Mouse (Mus musculus): Measurements from ENCODE around the gene Sec61g. TPM values are rescaled to one million over a fixed set of nuclear protein-coding genes. Genes with fewer than 3 reads are reported as not detected.
"Not testable (repeated sequence)": the region's sequence is repeated elsewhere in the genome, so short reads cannot be mapped to it uniquely, and the experiment has no call there.

The Sec61g gene
- polyA plus RNA-seq, 1 experiment from 2014 or later = 42.2 TPM

DNA sequence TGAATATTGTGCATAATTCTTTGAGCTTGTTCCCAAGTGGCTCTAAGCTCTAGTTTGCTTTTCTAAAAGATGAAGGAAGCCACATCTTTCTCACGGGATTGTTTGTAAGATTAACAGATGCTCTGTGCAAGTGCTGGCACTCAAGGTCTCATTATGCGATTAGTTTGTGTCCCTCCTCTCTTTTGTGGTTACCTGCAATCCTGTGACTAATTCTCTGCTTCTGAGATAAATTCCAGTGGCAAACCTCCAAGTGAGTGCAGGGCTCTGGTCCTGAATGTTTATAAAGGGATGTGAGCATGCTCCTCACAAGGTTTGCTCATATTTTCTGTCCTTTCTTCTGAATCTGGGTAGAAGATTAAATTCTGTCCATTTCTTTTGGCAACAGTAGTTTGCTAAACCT, 18.2 kb upstream of the Sec61g start:
- no peaks in the 10 kb centered on the region for H3K9me3 ChIP-seq (ENCODE audit: control insufficient read depth, low read length)
- DNase-seq (ENCODE audit: low spot score) = no peak
- H3K27me3 ChIP-seq (ENCODE audit: control insufficient read depth, insufficient read depth, low read length) = no peaks in the 10 kb centered on the region
- no peak overlapping the region for H3K27ac ChIP-seq (ENCODE audit: low read depth, low read length)
- ATAC-seq (ENCODE audit: insufficient read depth, low FRiP score, low TSS enrichment) = no peak
- H3K4me2 ChIP-seq (ENCODE audit: low read depth) = no peak overlapping the region
- no peak overlapping the region for H3K9ac ChIP-seq (ENCODE audit: low read length)
- H3K4me1 ChIP-seq (ENCODE audit: control insufficient read depth, insufficient read depth, low read length) = no peaks in the 10 kb centered on the region
- H3K4me3 ChIP-seq (ENCODE audit: low read depth, low read length) = no peak overlapping the region
- WGBS = 73% methylated on average over 2 of the region's 2 CpGs
- H3K36me3 ChIP-seq (ENCODE audit: control insufficient read depth, insufficient read depth, low read length) = no peaks in the 10 kb centered on the region

DNA sequence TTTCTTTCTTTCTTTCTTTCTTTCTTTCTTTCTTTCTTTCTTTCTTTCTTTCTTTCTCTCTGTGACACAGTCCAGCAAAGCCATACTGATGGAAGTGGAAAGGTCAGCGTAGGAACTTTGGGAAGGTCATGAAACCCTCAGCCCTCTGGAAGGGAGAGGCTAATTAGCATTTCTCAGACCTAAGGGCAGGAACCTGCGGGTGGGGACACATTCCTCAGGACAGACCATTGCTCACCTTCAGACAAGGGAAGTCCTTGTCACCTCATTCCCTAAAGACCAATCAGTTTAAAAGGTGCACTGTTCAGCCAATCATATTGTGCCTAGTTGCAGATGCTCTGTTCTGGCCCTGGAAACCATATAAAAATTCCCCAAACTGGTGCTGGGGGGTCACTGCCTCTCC, 17.4 kb upstream of the Sec61g start:
- WGBS = 49% methylated on average over 2 of the region's 2 CpGs
- Histone ChIP-seq H3K9me3 (ENCODE audit: control insufficient read depth, low read length) (no peaks in the 10 kb centered on the region), H3K4me3 (ENCODE audit: low read depth, low read length) (no peak overlapping the region), H3K9ac (ENCODE audit: low read length) (no peak overlapping the region), H3K36me3 (ENCODE audit: control insufficient read depth, insufficient read depth, low read length) (no peaks in the 10 kb centered on the region), H3K27ac (ENCODE audit: low read depth, low read length) (no peak overlapping the region), H3K4me1 (ENCODE audit: control insufficient read depth, insufficient read depth, low read length) (no peaks in the 10 kb centered on the region), H3K4me2 (ENCODE audit: low read depth) (no peak overlapping the region), H3K27me3 (ENCODE audit: control insufficient read depth, insufficient read depth, low read length) (no peaks in the 10 kb centered on the region)
- ATAC-seq (ENCODE audit: insufficient read depth, low FRiP score, low TSS enrichment) (no peak), DNase-seq (ENCODE audit: low spot score) (no peak)

DNA sequence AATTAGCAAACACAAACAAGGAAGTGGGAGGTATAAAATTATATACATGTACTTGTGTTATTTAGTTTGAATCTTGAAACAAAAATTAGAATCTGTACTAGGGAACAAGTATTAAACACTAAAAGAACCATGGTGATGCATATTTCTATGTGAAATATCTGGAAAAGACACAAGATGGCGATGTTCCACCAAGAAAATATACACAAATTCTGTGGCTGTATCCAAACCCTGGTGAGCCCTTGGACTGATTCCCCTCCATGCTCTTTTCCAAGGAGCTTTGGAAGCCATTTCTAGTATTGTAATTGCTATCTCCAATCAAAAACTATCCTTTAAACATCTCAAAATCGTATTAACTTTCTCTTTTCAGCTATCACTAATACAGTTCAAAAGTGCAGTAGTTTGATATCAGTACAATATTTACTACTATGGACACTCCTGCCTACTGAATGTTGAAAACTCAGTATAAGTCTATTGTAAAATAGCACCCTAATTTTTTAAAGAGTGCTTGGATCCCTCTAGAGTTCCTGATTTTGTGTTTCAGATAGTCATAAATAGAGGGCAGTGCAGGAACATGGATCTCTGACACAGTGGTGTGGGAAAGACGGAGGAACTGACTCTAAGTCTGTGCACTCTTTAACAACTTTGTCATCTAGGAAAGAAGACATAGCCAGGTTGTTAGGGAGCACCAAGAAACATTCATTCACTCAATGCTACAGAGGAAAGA, 16.8 kb upstream of the Sec61g start:
- DNase-seq (ENCODE audit: low spot score) = peak; percentile 48
- WGBS = 48% methylated on average over 3 of the region's 3 CpGs

DNA sequence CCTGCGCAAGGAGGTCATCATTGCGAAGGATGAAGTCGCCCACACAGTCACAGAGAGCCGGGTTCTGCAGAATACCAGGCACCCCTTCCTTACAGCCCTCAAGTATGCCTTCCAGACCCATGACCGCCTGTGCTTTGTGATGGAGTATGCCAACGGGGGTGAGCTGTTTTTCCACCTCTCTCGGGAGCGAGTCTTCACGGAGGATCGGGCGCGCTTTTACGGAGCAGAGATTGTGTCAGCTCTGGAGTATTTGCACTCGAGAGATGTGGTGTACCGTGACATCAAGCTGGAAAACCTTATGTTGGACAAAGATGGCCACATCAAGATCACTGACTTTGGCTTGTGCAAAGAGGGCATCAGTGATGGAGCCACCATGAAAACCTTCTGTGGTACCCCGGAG, 6.8 kb upstream of the Sec61g start:
- H3K36me3 ChIP-seq (ENCODE audit: control insufficient read depth, insufficient read depth, low read length); DNase-seq (ENCODE audit: low spot score); H3K9ac ChIP-seq (ENCODE audit: low read length); H3K27ac ChIP-seq (ENCODE audit: low read depth, low read length); H3K9me3 ChIP-seq (ENCODE audit: control insufficient read depth, low read length); H3K4me2 ChIP-seq (ENCODE audit: low read depth); ATAC-seq (ENCODE audit: insufficient read depth, low FRiP score, low TSS enrichment); H3K4me1 ChIP-seq (ENCODE audit: control insufficient read depth, insufficient read depth, low read length); H3K27me3 ChIP-seq (ENCODE audit: control insufficient read depth, insufficient read depth, low read length); H3K4me3 ChIP-seq (ENCODE audit: low read depth, low read length): not testable (repeated sequence)
- WGBS = 95% methylated on average over 16 of the region's 16 CpGs

More for the DNA sequence above, 16.8 kb upstream of the Sec61g start:
- Histone ChIP-seq H3K9ac (ENCODE audit: low read length) (no peak overlapping the region), H3K4me3 (ENCODE audit: low read depth, low read length) (no peak overlapping the region), H3K4me1 (ENCODE audit: control insufficient read depth, insufficient read depth, low read length) (no peaks in the 10 kb centered on the region), H3K9me3 (ENCODE audit: control insufficient read depth, low read length) (no peaks in the 10 kb centered on the region), H3K27me3 (ENCODE audit: control insufficient read depth, insufficient read depth, low read length) (no peaks in the 10 kb centered on the region), H3K27ac (ENCODE audit: low read depth, low read length) (no peak overlapping the region), H3K36me3 (ENCODE audit: control insufficient read depth, insufficient read depth, low read length) (no peaks in the 10 kb centered on the region), H3K4me2 (ENCODE audit: low read depth) (no peak overlapping the region)
- ATAC-seq (ENCODE audit: insufficient read depth, low FRiP score, low TSS enrichment) = peak; percentile 71

DNA sequence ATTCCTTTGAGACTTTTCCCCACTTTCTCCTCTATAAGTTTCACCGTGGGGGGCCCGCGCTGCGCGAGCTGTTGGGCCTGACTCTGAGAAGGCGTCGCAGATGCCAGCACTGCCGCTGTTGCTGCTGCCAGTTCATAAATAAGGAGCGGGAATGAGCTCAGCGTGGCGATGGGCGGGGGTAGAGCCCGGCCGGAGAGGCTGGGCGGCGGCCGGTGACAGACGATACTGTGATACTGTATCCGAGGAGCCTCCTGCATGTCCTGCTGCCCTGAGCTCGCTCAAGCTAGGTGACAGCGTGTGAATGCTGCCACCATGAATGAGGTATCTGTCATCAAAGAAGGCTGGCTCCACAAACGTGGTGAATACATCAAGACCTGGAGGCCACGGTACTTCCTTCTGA, 5.9 kb upstream of the Sec61g start:
- WGBS = 59% methylated on average over 23 of the region's 23 CpGs

DNA sequence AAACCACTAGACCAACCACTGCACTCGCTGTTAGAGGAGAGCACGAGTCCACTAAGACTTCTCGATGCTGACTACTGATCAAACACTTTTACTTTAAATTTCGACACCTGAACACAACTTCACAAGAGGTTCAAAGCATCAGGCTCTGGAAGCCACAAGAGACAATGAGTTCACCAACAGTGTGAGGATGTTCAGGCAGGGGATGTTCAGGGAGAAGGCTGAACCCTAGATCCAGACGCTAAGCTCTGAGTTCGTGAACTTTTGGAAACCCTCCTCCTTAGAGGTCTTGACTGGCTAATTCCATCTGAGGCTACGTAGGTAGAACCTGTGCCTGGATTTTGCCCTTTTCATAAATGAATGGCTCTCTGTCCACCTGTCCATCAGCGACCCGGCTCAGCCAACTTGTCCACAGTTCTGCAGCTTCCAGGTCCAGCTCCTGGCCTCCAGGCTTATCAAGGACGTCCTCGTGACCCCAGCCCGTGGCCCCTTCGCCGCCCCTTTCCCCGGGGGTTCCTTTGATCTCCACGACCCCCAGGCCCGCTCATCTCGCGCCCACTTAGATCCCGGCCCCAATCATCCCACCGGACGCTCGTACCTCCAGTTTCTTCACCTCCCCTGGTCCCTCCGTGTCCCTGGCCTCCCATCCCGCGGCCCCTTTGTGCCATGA, 766 bp downstream of the Sec61g start:
- peak overlapping the region; percentile 97 for H3K4me3 ChIP-seq (ENCODE audit: low read depth, low read length)
- H3K9me3 ChIP-seq (ENCODE audit: control insufficient read depth, low read length) = no peaks in the 10 kb centered on the region
- peaks cover 5% of the 10 kb centered on the region; the same call in 1 of the 2 replicates for H3K4me1 ChIP-seq (ENCODE audit: control insufficient read depth, insufficient read depth, low read length)
- H3K27ac ChIP-seq (ENCODE audit: low read depth, low read length) = peak overlapping the region; percentile 62
- no peaks in the 10 kb centered on the region for H3K27me3 ChIP-seq (ENCODE audit: control insufficient read depth, insufficient read depth, low read length)
- H3K4me2 ChIP-seq (ENCODE audit: low read depth) = peak overlapping the region; percentile 61
- DNase-seq (ENCODE audit: low spot score) = peak; percentile 12
- peak overlapping the region; percentile 96 for H3K9ac ChIP-seq (ENCODE audit: low read length)
- 4% methylated on average over 26 of the region's 26 CpGs for WGBS
- ATAC-seq (ENCODE audit: insufficient read depth, low FRiP score, low TSS enrichment) = no peak; the same call in 1 of the 2 replicates
- peaks cover 4% of the 10 kb centered on the region for H3K36me3 ChIP-seq (ENCODE audit: control insufficient read depth, insufficient read depth, low read length)

More for the DNA sequence above, 5.9 kb upstream of the Sec61g start:
- not testable (repeated sequence) for H3K4me3 ChIP-seq (ENCODE audit: low read depth, low read length); H3K9ac ChIP-seq (ENCODE audit: low read length); H3K4me2 ChIP-seq (ENCODE audit: low read depth); DNase-seq (ENCODE audit: low spot score); H3K27me3 ChIP-seq (ENCODE audit: control insufficient read depth, insufficient read depth, low read length); H3K36me3 ChIP-seq (ENCODE audit: control insufficient read depth, insufficient read depth, low read length); H3K27ac ChIP-seq (ENCODE audit: low read depth, low read length); H3K9me3 ChIP-seq (ENCODE audit: control insufficient read depth, low read length); H3K4me1 ChIP-seq (ENCODE audit: control insufficient read depth, insufficient read depth, low read length)
- 0 out of 2 replicates have a peak, but pooled peaks have one; percentile 38 for ATAC-seq (ENCODE audit: insufficient read depth, low FRiP score, low TSS enrichment)

DNA sequence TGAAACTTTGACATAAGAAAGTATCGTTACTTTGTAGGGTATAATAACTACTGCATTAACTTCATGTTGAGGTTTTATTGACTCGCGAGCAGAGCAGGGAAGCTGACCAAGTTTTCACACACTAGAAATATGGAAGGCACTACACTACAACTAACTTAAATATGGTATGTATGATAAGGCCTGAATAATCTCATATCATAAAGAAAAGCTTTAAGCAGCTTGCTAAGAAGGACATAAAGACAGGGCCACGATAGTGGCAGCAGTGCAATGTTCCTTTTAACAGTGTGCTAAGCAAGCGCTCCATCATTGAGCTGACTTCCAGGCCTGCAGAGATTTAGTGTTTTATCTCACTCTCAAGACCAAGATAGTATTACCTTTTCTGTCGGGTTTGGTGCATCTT, 2.3 kb downstream of the Sec61g start:
- Histone ChIP-seq H3K4me2 (ENCODE audit: low read depth) (no peak overlapping the region), H3K4me3 (ENCODE audit: low read depth, low read length) (no peak overlapping the region), H3K9ac (ENCODE audit: low read length) (no peak overlapping the region), H3K27ac (ENCODE audit: low read depth, low read length) (no peak overlapping the region), H3K27me3 (ENCODE audit: control insufficient read depth, insufficient read depth, low read length) (no peaks in the 10 kb centered on the region), H3K4me1 (ENCODE audit: control insufficient read depth, insufficient read depth, low read length) (peaks cover 5% of the 10 kb centered on the region; the same call in 1 of the 2 replicates), H3K9me3 (ENCODE audit: control insufficient read depth, low read length) (no peaks in the 10 kb centered on the region), H3K36me3 (ENCODE audit: control insufficient read depth, insufficient read depth, low read length) (peaks cover 6% of the 10 kb centered on the region)
- no peak for DNase-seq (ENCODE audit: low spot score)
- no peak for ATAC-seq (ENCODE audit: insufficient read depth, low FRiP score, low TSS enrichment)
- 91% methylated on average over 6 of the region's 6 CpGs for WGBS

DNA sequence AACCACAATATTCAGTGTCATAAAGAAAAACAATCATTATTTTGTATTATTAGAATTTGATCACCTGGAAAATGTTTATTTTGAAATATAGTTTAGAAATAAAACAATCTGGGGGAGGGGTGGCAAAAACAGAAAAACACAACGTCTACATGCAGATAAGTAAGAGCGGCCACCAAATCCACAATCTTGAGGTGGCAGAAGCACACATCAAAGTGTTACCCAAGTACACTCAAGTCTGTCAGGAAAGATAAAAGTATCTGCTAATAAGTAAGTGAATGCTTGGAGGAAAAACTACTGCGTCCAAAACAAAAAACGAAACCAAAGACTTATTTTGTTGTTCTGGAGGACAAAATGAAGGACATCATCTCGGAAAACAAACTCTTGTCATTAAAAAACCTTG, 5.1 kb downstream of the Sec61g start:
- no peak overlapping the region for H3K27ac ChIP-seq (ENCODE audit: low read depth, low read length)
- H3K9me3 ChIP-seq (ENCODE audit: control insufficient read depth, low read length) = no peaks in the 10 kb centered on the region
- 91% methylated on average over 5 of the region's 5 CpGs for WGBS
- no peak overlapping the region for H3K4me3 ChIP-seq (ENCODE audit: low read depth, low read length)
- H3K27me3 ChIP-seq (ENCODE audit: control insufficient read depth, insufficient read depth, low read length) = no peaks in the 10 kb centered on the region
- peaks cover 5% of the 10 kb centered on the region; the same call in 1 of the 2 replicates for H3K4me1 ChIP-seq (ENCODE audit: control insufficient read depth, insufficient read depth, low read length)
- DNase-seq (ENCODE audit: low spot score) = no peak
- H3K36me3 ChIP-seq (ENCODE audit: control insufficient read depth, insufficient read depth, low read length) = peaks cover 7% of the 10 kb centered on the region
- H3K9ac ChIP-seq (ENCODE audit: low read length) = no peak overlapping the region
- no peak overlapping the region for H3K4me2 ChIP-seq (ENCODE audit: low read depth)
- ATAC-seq (ENCODE audit: insufficient read depth, low FRiP score, low TSS enrichment) = no peak

DNA sequence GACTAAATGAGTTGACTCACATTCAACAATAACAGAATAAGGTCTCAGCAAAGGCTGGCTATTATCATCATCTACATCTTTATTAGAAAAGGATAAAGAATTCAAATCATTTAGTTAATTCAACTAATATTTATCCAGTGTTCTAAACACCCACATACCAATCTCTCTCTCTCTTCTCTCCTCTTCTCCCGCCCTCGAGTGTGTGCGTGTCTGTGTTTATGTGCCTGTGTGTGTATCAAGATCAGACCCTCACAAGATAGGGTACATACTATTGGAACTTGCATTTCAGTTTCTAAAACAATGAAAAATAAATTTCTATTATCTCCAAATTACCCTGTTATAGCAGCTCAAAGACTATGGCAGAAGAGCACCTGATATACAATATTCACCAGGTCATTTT, 5.5 kb downstream of the Sec61g start:
- H3K9me3 ChIP-seq (ENCODE audit: control insufficient read depth, low read length) = no peaks in the 10 kb centered on the region
- peaks cover 5% of the 10 kb centered on the region; the same call in 1 of the 2 replicates for H3K4me1 ChIP-seq (ENCODE audit: control insufficient read depth, insufficient read depth, low read length)
- H3K4me3 ChIP-seq (ENCODE audit: low read depth, low read length) = no peak overlapping the region
- DNase-seq (ENCODE audit: low spot score) (no peak), ATAC-seq (ENCODE audit: insufficient read depth, low FRiP score, low TSS enrichment) (no peak)
- H3K27me3 ChIP-seq (ENCODE audit: control insufficient read depth, insufficient read depth, low read length) = no peaks in the 10 kb centered on the region
- H3K9ac ChIP-seq (ENCODE audit: low read length) = no peak overlapping the region
- 89% methylated on average over 3 of the region's 3 CpGs for WGBS
- peaks cover 7% of the 10 kb centered on the region for H3K36me3 ChIP-seq (ENCODE audit: control insufficient read depth, insufficient read depth, low read length)
- no peak overlapping the region for H3K4me2 ChIP-seq (ENCODE audit: low read depth)
- H3K27ac ChIP-seq (ENCODE audit: low read depth, low read length) = no peak overlapping the region
